Mouse (Mus musculus) WW6 (cell line): ENCODE measurements around the gene Chn2.

ENCODE experiments used
- DNase-seq: peaks from one replicate; pipeline ENCODE4 v3.0.0-alpha.2; 2013; ENCODE audit warnings: low read depth, low spot score

Gene Chn2

GRCm38 (mm10) chr6:54278613-54279012 is 239.3 kb downstream of the Chn2 start:
- DNase-seq, result no peak

GRCm38 (mm10) chr6:54279391-54279790 is 240.0 kb downstream of the Chn2 start:
- no peak for DNase-seq

GRCm38 (mm10) chr6:54280248-54280647 is 240.9 kb downstream of the Chn2 start:
- no peak for DNase-seq

- peak; percentile 62 for DNase-seq
These were observed 243.9 kb downstream of the Chn2 start for GRCm38 (mm10) chr6:54283299-54283698.

- DNase-seq, result no peak
These were observed 244.9 kb downstream of the Chn2 start for GRCm38 (mm10) chr6:54284167-54284711.

GRCm38 (mm10) chr6:54286813-54287212 is 247.5 kb downstream of the Chn2 start:
- no peak for DNase-seq

- DNase-seq, result no peak
These were observed 250.6 kb downstream of the Chn2 start for GRCm38 (mm10) chr6:54289774-54290500.

GRCm38 (mm10) chr6:54297231-54297630 is 257.9 kb downstream of the Chn2 start:
- DNase-seq, result no peak

GRCm38 (mm10) chr6:54299417-54299816 is 260.1 kb downstream of the Chn2 start:
- DNase-seq, result no peak

- no peak for DNase-seq
These were observed 266.4 kb downstream of the Chn2 start for GRCm38 (mm10) chr6:54305777-54306176.

- no peak for DNase-seq
These were observed 273.7 kb downstream of the Chn2 start for GRCm38 (mm10) chr6:54313071-54313470.

- DNase-seq, result no peak
These were observed 279.3 kb downstream of the Chn2 start for GRCm38 (mm10) chr6:54318618-54319017.

- DNase-seq, result no peak
These were observed 279.8 kb downstream of the Chn2 start for GRCm38 (mm10) chr6:54319198-54319597.

- DNase-seq, result no peak
These were observed 280.9 kb downstream of the Chn2 start for GRCm38 (mm10) chr6:54320236-54320635.

GRCm38 (mm10) chr6:54325246-54325885 is 286.0 kb downstream of the Chn2 start, which contains the start of gene Prr15:
Prr15 (plus strand) TSS chr6:54325835.
- DNase-seq, result no peak

GRCm38 (mm10) chr6:54326671-54327625 is 287.6 kb downstream of the Chn2 start:
- DNase-seq, result peak; percentile 56

GRCm38 (mm10) chr6:54327626-54328003 is 288.3 kb downstream of the Chn2 start:
- DNase-seq, result no peak

- DNase-seq, result no peak
These were observed 289.4 kb downstream of the Chn2 start for GRCm38 (mm10) chr6:54328783-54329182.

- no peak for DNase-seq
These were observed 290.2 kb downstream of the Chn2 start for GRCm38 (mm10) chr6:54329598-54329997.

- DNase-seq, result no peak
These were observed 290.8 kb downstream of the Chn2 start for GRCm38 (mm10) chr6:54330166-54330565.

GRCm38 (mm10) chr6:54331765-54332164 is 292.4 kb downstream of the Chn2 start:
- no peak for DNase-seq

- DNase-seq, result no peak
These were observed 292.8 kb downstream of the Chn2 start for GRCm38 (mm10) chr6:54332203-54332602.
